Mouse (Mus musculus) forebrain, postnatal 0 days (tissue): ENCODE data around the gene Ispd. TPM values are rescaled to one million over a fixed set of nuclear protein-coding genes. Genes with fewer than 3 reads are reported as not detected.
"Not testable (repeated sequence)": the region's sequence is repeated elsewhere in the genome, so short reads cannot be mapped to it uniquely, and the experiment has no call there.

Experiments
- ATAC-seq: fragments of 200-750 bp; cut with Nextera tagmentation; 2 replicates; pipeline ENCODE4 v1.8.0; 2017; ENCODE audit warnings: mild to moderate bottlenecking, moderate library complexity
- DNase-seq: peaks from one replicate; pipeline ENCODE4 v3.0.0-alpha.2; 2015
- H3K27ac ChIP-seq: fragments of 300-500 bp; sonication (generic); 2 replicates; pipeline ENCODE4 v1.5.1; 2014; ENCODE audit warnings: low read depth, mild to moderate bottlenecking, antibody characterized with exemption, low read length, moderate library complexity, mixed read lengths
- H3K27me3 ChIP-seq: fragments of 300-500 bp; sonication (generic); 2 replicates; pipeline ENCODE4 v1.6.1; 2014; ENCODE audit warnings: mild to moderate bottlenecking, low read length, mixed read lengths; ENCODE audit not compliant: insufficient read depth
- H3K36me3 ChIP-seq: fragments of 300-500 bp; sonication (generic); 2 replicates; pipeline ENCODE4 v1.6.1; 2014; ENCODE audit warnings: mild to moderate bottlenecking, moderate library complexity; ENCODE audit not compliant: insufficient read depth
- H3K4me1 ChIP-seq: fragments of 300-500 bp; sonication (generic); 2 replicates; pipeline ENCODE4 v1.6.1; 2014; ENCODE audit warnings: antibody characterized with exemption; ENCODE audit not compliant: insufficient read depth
- H3K4me2 ChIP-seq: fragments of 300-500 bp; sonication (generic); 2 replicates; pipeline ENCODE4 v1.6.1; 2014; ENCODE audit warnings: low read depth, mild to moderate bottlenecking, moderate library complexity
- H3K4me3 ChIP-seq: fragments of 300-500 bp; sonication (generic); 2 replicates; pipeline ENCODE4 v1.5.1; 2014; ENCODE audit warnings: low read depth, low read length, mixed read lengths
- H3K9ac ChIP-seq: fragments of 300-500 bp; sonication (generic); 2 replicates; pipeline ENCODE4 v1.6.1; 2014; ENCODE audit warnings: mild to moderate bottlenecking
- H3K9me3 ChIP-seq: fragments of 300-500 bp; sonication (generic); 2 replicates; pipeline ENCODE4 v1.6.1; 2016; ENCODE audit warnings: low read length
- CTCF ChIP-seq: sonication (generic); IDR thresholded peaks from 2 replicates; pipeline ENCODE4 v1.5.1; 2016; ENCODE audit warnings: antibody characterized with exemption, control low read depth, low read depth
- WGBS: fragments of 180-500 bp; shearing (Covaris S2); extraction: QIAGEN DNeasy Blood & Tissue Kit; methylation state at CpG from one replicate; pipeline ENCODE4 v1.1.7; 2014; 5-methylcytosine and 5-hydroxymethylcytosine counted together
- polyA plus RNA-seq: library from polyadenylated mRNA; unstranded; fragments of >200 nt; fragmentation: Nextera tagmentation; extraction: Ambion mirVana; gene quantifications from 2 replicates; pipeline ENCODE4 v1.2.1, GENCODE M21; 2015
- total RNA-seq: library from RNA; depleted of rRNA; stranded (reverse); fragments of >200 nt; gene quantifications from 2 replicates; pipeline ENCODE4 v1.2.3, GENCODE M21; 2014

Gene Ispd
- total and polyA plus RNA-seq, 2 experiments from 2014 or later = 9.6 to 12.4 TPM

GRCm38 (mm10) chr12:36373237-36373998 is 7.8 kb upstream of the Ispd start:
- Histone ChIP-seq H3K9ac (no peak overlapping the region), H3K4me2 (no peak overlapping the region), H3K4me1 (no peaks in the 10 kb centered on the region), H3K4me3 (no peak overlapping the region), H3K27me3 (no peaks in the 10 kb centered on the region), H3K9me3 (no peaks in the 10 kb centered on the region), H3K36me3 (no peaks in the 10 kb centered on the region), H3K27ac (no peak overlapping the region)
- ATAC-seq (no peak), DNase-seq (no peak)
- WGBS = 59% methylated on average over 4 of the region's 4 CpGs
- TF ChIP-seq CTCF = peak; percentile 43; the same call in 1 of the 2 replicates

- not testable (repeated sequence) for H3K27me3 ChIP-seq, H3K4me1 ChIP-seq, DNase-seq, ATAC-seq, H3K4me2 ChIP-seq, H3K9me3 ChIP-seq, H3K27ac ChIP-seq, H3K36me3 ChIP-seq, H3K4me3 ChIP-seq, H3K9ac ChIP-seq
- 82% methylated on average over 3 of the region's 4 CpGs for WGBS
Observed at GRCm38 (mm10) chr12:36376391-36376790, 4.9 kb upstream of the Ispd start.

- Histone ChIP-seq H3K36me3 (no peaks in the 10 kb centered on the region), H3K9me3 (no peaks in the 10 kb centered on the region), H3K4me2 (no peak overlapping the region), H3K4me1 (peaks cover 3% of the 10 kb centered on the region; the same call in 1 of the 2 replicates), H3K27me3 (no peaks in the 10 kb centered on the region), H3K27ac (no peak overlapping the region), H3K4me3 (no peak overlapping the region), H3K9ac (no peak overlapping the region)
- no peak for TF ChIP-seq CTCF
- WGBS = 32% methylated on average over 3 of the region's 3 CpGs
- no peak for DNase-seq
- ATAC-seq = no peak
Observed at GRCm38 (mm10) chr12:36380254-36380653, 996 bp upstream of the Ispd start.

GRCm38 (mm10) chr12:36380806-36381205 is 444 bp upstream of the Ispd start:
- H3K36me3 ChIP-seq = no peaks in the 10 kb centered on the region
- no peak overlapping the region for H3K9ac ChIP-seq
- WGBS = 56% methylated on average over 5 of the region's 5 CpGs
- H3K4me2 ChIP-seq = peak overlapping the region; percentile 88; the same call in 1 of the 2 replicates
- ATAC-seq (no peak), DNase-seq (peak; percentile 10)
- TF ChIP-seq CTCF = no peak
- H3K4me1 ChIP-seq = peaks cover 3% of the 10 kb centered on the region; the same call in 1 of the 2 replicates
- no peaks in the 10 kb centered on the region for H3K27me3 ChIP-seq
- no peaks in the 10 kb centered on the region for H3K9me3 ChIP-seq
- peak overlapping the region; percentile 53; the same call in 1 of the 2 replicates for H3K4me3 ChIP-seq
- peak overlapping the region; percentile 97; the same call in 1 of the 2 replicates for H3K27ac ChIP-seq

- H3K4me2 ChIP-seq = no peak overlapping the region
- DNase-seq = no peak
- H3K9me3 ChIP-seq = no peaks in the 10 kb centered on the region
- H3K27ac ChIP-seq = no peak overlapping the region
- no peak overlapping the region for H3K4me3 ChIP-seq
- no peak for ATAC-seq
- H3K36me3 ChIP-seq = no peaks in the 10 kb centered on the region
- no peaks in the 10 kb centered on the region for H3K27me3 ChIP-seq
- WGBS = 61% methylated on average over 6 of the region's 6 CpGs
- TF ChIP-seq CTCF = no peak
- H3K4me1 ChIP-seq = peaks cover 3% of the 10 kb centered on the region; the same call in 1 of the 2 replicates
- no peak overlapping the region for H3K9ac ChIP-seq
Observed at GRCm38 (mm10) chr12:36385386-36385785, 4.1 kb downstream of the Ispd start.

- 91% methylated on average over 4 of the region's 4 CpGs for WGBS
- ATAC-seq (no peak), DNase-seq (no peak)
- no peak overlapping the region for H3K4me2 ChIP-seq
- H3K9me3 ChIP-seq = no peaks in the 10 kb centered on the region
- no peak overlapping the region for H3K9ac ChIP-seq
- no peak overlapping the region for H3K27ac ChIP-seq
- H3K4me3 ChIP-seq = no peak overlapping the region
- no peak for TF ChIP-seq CTCF
- no peaks in the 10 kb centered on the region for H3K27me3 ChIP-seq
- H3K4me1 ChIP-seq = no peaks in the 10 kb centered on the region
- H3K36me3 ChIP-seq = no peaks in the 10 kb centered on the region
Observed at GRCm38 (mm10) chr12:36386991-36387390, 5.7 kb downstream of the Ispd start.

GRCm38 (mm10) chr12:36395115-36395514 is 13.9 kb downstream of the Ispd start:
- Histone ChIP-seq H3K27me3 (no peaks in the 10 kb centered on the region), H3K9ac (no peak overlapping the region), H3K4me3 (no peak overlapping the region), H3K27ac (no peak overlapping the region), H3K36me3 (no peaks in the 10 kb centered on the region), H3K4me2 (no peak overlapping the region), H3K9me3 (no peaks in the 10 kb centered on the region), H3K4me1 (no peaks in the 10 kb centered on the region)
- ATAC-seq = peak; percentile 88
- 68% methylated on average over 2 of the region's 2 CpGs for WGBS
- TF ChIP-seq CTCF = no peak
- peak; percentile 66 for DNase-seq
